Mouse (Mus musculus): Measurements from ENCODE around the gene Prune1. TPM values are rescaled to one million over a fixed set of nuclear protein-coding genes. Genes with fewer than 3 reads are reported as not detected.
A peak's percentile ranks its signal among the peaks of the same experiment; 100 is the strongest.

Prune1 gene
- total RNA-seq, 1 experiment from 2014 or later, result 8.1 TPM

DNA sequence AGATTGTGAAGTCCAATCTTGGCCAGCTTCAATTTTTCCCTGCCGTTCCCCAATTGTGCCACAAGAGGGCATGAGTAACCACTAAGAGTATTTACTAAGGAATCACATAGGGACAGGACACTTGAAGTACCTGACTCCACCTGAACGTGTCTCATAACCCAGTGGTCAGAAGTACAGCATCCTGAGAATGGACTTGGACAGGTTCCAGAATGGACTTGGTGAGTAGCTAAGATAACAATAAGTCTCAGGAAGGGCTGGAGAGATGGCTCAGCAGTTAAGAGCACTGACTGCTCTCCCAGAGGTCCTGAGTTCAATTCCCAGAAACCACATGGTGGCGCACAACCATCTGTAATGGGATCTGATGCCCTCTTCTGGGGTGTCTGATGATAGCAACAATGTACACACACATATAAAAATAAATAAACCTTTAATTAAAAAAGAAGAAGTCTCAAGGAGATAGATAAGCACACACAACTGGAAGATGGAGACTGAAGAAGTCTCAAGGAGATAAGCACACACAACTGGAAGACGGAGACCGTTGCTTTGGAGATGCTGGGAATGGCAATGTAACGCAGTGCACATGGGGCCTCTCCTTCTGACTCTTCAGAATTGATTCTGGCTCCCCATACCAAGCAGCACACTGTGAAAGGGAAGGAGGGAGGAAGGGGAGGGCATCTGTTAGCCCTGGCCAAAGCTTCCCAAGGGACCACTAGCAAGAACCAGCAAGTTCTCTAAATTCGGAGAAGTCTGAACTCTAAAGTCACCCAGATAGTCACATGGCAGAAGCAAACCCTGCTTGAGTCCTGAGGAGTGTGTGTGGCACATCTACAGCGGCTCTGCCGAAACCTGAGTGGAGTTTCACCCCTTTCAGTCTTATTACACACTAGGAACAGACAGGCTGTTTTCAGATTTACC, 29.3 kb upstream of the Prune1 start:
- ATAC-seq (replicated peaks; ENCODE audit: insufficient number of reproducible peaks, low FRiP score, low TSS enrichment, poor library complexity, severe bottlenecking), result peak; percentile 21; the same call in 1 of the 2 replicates

DNA sequence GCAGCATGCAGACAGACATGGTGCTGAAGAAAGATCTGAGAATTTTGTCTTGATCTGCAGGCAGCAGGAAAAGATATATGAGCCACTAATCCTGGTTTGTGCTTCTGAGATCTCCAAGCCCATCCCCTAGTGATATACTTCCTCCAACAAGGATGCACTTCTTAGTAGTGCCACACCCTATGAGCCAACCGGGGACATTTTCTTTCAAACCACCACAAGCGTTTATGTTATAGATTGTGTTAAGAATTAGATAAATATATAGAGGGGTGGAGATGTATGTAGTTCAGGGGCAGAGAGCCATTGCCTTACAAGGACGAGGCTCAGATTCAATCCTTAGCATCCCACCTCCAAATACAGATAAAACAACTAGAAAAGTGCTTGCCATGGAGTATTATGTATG, 28.6 kb upstream of the Prune1 start:
- ATAC-seq (replicated peaks; ENCODE audit: insufficient number of reproducible peaks, low FRiP score, low TSS enrichment, poor library complexity, severe bottlenecking), result no peak

GRCm38 (mm10) chr3:95307100-95307499, 25.2 kb upstream of the Prune1 start, which contains the start of gene Anxa9:
Gene Anxa9 (minus strand): TSS chr3:95307176.
- no peak for ATAC-seq (replicated peaks; ENCODE audit: insufficient number of reproducible peaks, low FRiP score, low TSS enrichment, poor library complexity, severe bottlenecking)

- ATAC-seq (replicated peaks; ENCODE audit: insufficient number of reproducible peaks, low FRiP score, low TSS enrichment, poor library complexity, severe bottlenecking), result no peak
These were observed 24.4 kb upstream of the Prune1 start for GRCm38 (mm10) chr3:95306244-95306643.

GRCm38 (mm10) chr3:95301204-95301796, 19.4 kb upstream of the Prune1 start:
- no peak for ATAC-seq (replicated peaks; ENCODE audit: insufficient number of reproducible peaks, low FRiP score, low TSS enrichment, poor library complexity, severe bottlenecking)

GRCm38 (mm10) chr3:95298018-95298417, 16.1 kb upstream of the Prune1 start:
- no peak for ATAC-seq (replicated peaks; ENCODE audit: insufficient number of reproducible peaks, low FRiP score, low TSS enrichment, poor library complexity, severe bottlenecking)

- peak; percentile 48 for ATAC-seq (replicated peaks; ENCODE audit: insufficient number of reproducible peaks, low FRiP score, low TSS enrichment, poor library complexity, severe bottlenecking)
These were observed 14.2 kb upstream of the Prune1 start for GRCm38 (mm10) chr3:95296103-95296469.

DNA sequence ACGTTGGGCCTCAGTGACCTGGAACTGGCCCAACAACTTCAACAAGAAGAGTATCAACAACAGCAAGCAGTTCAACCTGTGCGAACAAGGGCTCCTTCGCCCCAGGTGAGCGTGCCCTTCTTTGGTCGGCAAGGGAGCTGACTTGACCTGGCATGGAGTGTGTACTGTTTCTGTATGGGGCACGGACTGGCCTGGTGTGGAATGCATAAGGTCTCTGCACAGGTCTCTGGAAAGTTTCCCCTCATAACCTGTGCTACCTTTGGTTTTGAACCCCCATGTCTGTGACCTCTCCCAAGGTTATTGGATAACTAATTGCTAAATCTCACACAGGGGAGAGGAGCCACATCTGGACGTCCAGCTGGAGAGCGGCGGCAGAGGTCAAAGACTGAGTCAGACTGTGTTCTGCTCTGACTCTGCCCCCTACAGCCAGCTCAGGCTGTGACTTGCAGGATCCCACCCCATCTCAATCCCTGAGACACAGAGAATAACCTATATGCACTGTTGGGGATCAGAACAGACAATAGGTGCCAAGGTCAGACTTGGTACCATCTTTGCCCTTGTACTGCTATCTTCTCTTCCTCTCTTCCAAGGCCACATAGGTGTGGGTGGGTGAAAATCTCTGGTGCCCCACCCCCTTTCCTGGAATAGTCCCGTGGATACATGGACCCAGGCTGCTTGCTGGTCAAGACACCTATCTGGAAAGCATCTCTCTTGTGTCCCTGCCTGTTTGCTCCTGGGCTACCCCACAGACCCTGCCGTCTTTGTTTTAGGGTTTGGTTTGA, 13.6 kb upstream of the Prune1 start:
- no peak for ATAC-seq (replicated peaks; ENCODE audit: insufficient number of reproducible peaks, low FRiP score, low TSS enrichment, poor library complexity, severe bottlenecking)

GRCm38 (mm10) chr3:95294718-95295117, 12.8 kb upstream of the Prune1 start:
- ATAC-seq (replicated peaks; ENCODE audit: insufficient number of reproducible peaks, low FRiP score, low TSS enrichment, poor library complexity, severe bottlenecking), result no peak

DNA sequence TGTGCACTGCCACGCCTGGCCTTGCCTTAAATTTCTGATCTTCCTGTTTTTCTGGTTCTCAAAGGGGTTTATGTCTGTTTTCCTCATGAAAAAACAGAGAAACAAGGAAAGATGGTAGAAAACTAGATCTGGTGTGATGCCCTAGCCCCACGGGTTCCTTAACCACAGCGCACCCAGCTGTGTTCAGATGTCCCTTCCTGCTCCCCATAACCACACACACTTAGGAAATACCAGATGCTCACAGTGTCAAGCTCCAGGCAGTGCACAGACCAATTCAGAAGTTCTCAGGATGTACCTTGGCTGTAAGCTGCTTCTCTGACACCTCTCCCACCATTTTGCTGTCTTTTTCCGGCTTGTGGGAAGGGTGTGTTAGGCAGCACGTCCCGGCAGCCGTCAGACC, 12.4 kb upstream of the Prune1 start:
- ATAC-seq (replicated peaks; ENCODE audit: insufficient number of reproducible peaks, low FRiP score, low TSS enrichment, poor library complexity, severe bottlenecking), result no peak

DNA sequence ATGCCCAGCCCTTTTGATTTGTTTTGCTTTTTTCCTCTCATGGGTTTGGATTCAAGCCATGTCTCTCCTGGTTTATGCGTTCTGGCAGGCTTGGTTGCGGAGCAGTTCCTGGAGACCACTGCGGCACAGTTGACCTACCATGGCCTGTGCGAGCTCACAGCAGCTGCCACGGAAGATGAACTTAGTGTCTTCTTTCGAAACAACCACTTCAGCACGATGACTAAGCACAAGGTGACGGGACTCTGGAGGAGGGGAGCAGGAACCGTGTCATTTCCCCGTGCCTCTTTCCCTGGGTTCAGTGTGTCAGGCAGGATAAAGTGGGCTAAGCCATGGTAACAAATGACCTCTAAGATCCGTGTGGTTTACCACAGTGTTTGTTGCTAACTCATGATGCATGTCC, 11.7 kb upstream of the Prune1 start:
- peak; percentile 81 for ATAC-seq (replicated peaks; ENCODE audit: insufficient number of reproducible peaks, low FRiP score, low TSS enrichment, poor library complexity, severe bottlenecking)

DNA sequence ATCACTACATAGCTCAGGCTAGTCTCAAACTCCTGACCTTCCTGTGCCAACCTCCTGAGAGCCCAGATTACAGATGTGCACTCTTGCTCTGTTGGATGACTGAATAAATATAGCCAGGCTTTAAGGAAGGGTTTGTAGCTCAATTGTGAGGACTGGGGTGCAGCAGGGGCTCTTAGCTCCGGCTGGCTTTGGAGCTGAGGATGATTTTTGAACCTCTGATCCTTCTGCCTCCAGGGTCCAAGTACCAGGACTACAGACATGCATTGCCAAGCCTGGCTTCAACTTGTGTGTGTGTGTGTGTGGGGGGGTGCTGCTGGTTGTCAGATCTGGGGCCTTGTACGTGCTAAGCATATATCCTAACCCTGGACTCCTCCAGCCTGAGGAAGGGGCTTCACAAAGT, 11.0 kb upstream of the Prune1 start:
- no peak for ATAC-seq (replicated peaks; ENCODE audit: insufficient number of reproducible peaks, low FRiP score, low TSS enrichment, poor library complexity, severe bottlenecking)

- no peak for ATAC-seq (replicated peaks; ENCODE audit: insufficient number of reproducible peaks, low FRiP score, low TSS enrichment, poor library complexity, severe bottlenecking)
These were observed 9.2 kb upstream of the Prune1 start for GRCm38 (mm10) chr3:95291041-95291440.

DNA sequence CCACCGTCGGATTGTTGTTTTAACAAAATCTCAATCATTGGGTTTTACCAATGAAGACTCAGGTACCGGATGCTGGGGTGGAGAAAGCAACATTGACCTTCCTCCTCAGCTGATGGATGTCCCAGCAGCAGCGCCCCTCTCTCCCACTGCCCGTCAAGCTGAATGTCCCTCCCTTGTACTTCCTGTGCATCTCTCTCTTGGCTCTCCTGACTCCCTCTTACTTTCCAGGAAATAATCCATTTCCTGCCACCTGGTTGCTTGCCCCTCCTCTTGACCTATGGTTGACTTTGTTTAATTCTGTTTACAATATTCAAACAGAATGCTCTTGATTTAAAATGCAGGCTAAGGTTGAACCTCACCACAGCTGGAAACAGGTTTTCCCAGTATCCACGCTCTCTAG, 8.3 kb upstream of the Prune1 start:
- no peak for ATAC-seq (replicated peaks; ENCODE audit: insufficient number of reproducible peaks, low FRiP score, low TSS enrichment, poor library complexity, severe bottlenecking)

DNA sequence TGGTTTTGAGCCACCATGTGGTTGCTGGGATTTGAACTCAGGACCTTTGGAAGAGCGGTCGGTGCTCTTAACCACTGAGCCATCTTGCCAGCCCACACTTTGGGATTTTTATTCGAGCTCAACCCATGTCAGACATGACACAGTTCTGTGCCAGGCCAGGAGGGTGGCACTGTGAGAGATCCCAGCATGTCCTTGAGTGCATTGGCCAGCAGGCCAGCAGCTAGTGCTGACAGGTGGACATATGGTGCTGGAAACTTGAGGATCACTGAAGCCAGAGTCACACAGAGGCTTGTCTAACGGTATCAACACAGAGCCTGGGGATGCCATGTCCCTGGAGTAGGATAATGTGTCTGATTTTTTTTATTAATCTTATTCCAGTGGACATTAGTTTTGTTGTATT, 7.5 kb upstream of the Prune1 start:
- ATAC-seq (replicated peaks; ENCODE audit: insufficient number of reproducible peaks, low FRiP score, low TSS enrichment, poor library complexity, severe bottlenecking), result no peak

GRCm38 (mm10) chr3:95287541-95287940, 5.7 kb upstream of the Prune1 start:
- no peak for ATAC-seq (replicated peaks; ENCODE audit: insufficient number of reproducible peaks, low FRiP score, low TSS enrichment, poor library complexity, severe bottlenecking)

GRCm38 (mm10) chr3:95286510-95286909, 4.6 kb upstream of the Prune1 start:
- ATAC-seq (replicated peaks; ENCODE audit: insufficient number of reproducible peaks, low FRiP score, low TSS enrichment, poor library complexity, severe bottlenecking), result no peak

DNA sequence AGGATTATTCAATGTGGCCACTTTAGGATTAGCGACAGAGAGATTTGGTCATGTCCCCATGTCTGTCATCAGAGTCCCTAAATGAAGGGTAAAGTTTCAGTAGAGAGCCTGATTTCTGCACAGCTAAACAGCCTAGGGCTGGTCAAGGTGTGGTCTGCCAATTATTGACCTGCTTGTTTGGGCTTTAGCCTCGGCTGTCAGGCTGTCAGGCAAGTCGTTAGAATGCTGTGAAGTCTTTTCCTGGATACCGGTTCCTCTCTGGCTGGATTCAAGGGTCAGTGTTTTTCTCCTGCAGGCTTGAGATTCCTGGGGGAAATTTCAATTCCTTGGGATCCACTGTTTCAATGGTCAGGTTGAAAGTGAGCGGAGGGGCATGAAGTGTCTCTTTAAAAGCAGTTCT, 4.1 kb upstream of the Prune1 start:
- no peak for ATAC-seq (replicated peaks; ENCODE audit: insufficient number of reproducible peaks, low FRiP score, low TSS enrichment, poor library complexity, severe bottlenecking)

- ATAC-seq (replicated peaks; ENCODE audit: insufficient number of reproducible peaks, low FRiP score, low TSS enrichment, poor library complexity, severe bottlenecking), result no peak
These were observed 3.5 kb upstream of the Prune1 start for GRCm38 (mm10) chr3:95285390-95285789.

Data from monocyte, adult 5-6 weeks (primary cell).